Mouse (Mus musculus) adipocyte (in vitro differentiated cells): ENCODE measurements around the gene Nat8f2.
"Not testable (repeated sequence)": the region's sequence is repeated elsewhere in the genome, so short reads cannot be mapped to it uniquely, and the experiment has no call there.

Experiments
- DNase-seq: peaks from one replicate; pipeline ENCODE4 v3.0.0-alpha.2; 2016; ENCODE audit warnings: low spot score

Nat8f2 gene

GRCm38 (mm10) chr6:85869006-85869405 lies at the start of gene Nat8f2:
TSS of gene Nat8f2 (minus strand) at chr6:85869158.
- not testable (repeated sequence) for DNase-seq

- not testable (repeated sequence) for DNase-seq
Observed at GRCm38 (mm10) chr6:85918341-85918740, 49.4 kb upstream of the Nat8f2 start.

DNA sequence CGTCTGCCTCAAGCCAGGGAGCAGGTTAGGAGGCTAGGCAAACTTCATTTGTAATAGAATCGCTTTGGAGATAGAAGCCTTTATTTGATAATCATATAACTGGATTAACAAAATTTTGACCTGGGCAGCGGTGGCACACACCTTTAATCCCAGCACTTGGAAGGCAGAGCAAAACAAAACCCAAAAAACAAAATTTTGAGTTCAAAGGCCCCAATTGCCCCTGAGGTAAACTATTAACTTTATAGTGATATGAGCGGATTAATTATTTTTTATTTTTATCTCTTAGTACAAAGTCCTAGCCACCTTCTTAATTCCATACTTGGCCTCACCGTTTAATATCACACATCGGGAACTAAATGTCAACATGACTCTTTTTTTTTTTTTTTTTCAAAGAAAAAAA lies 47.6 kb upstream of the Nat8f2 start:
- DNase-seq, result no peak

DNA sequence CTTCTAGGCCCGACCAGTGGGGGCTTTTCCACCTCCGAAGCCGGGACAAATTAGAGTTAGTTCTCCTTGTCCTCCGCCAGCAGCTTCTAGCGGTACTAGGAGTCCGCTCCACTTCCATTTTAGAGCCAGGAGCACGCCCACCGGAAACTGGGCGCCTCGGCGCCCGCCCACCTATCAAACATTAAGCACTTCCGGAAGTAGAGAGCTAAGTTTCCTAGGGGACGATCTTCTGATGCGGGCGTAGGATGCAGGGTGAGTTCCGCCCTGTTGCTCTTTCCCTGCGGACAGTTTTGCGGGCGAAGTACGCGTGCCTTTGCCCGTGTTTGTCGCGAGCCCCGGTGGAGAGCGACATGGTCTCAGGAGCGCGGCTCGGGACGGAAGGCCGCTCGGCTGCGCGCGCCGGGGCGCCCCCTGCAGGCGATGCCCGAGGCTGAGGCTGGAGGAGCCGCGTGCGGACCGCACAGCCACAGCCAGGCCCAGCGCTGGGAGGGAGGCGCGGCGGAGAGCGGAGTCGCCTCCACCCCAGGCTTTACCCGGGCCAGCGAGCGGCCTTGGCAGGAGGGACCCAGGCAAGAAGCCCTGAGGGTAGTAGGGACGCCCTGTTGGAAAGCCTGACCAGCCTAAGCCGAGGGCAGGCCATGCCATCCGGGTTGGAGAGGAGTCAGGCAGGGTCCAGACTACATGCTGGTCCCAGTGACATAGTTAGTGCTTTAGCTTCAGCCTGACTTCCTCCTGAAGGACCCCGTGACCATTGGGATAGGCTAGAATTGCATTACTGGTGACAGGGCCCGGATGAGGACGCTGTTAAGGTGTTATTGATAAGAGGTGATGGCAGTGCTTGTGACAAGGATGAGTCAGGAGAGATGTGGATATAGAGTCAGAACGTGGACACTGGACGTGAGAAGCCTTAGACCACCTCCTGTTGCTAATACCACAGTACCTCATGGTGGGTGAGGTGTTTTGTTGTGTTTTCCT lies 46.9 kb upstream of the Nat8f2 start, which contains the start of gene Nat8f1:
Gene Nat8f1 (minus strand): TSS at position 149 of the 975 bp plus-strand sequence.
- peak; percentile 93 for DNase-seq

- no peak for DNase-seq
Observed at GRCm38 (mm10) chr6:85915141-85915538, 46.2 kb upstream of the Nat8f2 start.

DNA sequence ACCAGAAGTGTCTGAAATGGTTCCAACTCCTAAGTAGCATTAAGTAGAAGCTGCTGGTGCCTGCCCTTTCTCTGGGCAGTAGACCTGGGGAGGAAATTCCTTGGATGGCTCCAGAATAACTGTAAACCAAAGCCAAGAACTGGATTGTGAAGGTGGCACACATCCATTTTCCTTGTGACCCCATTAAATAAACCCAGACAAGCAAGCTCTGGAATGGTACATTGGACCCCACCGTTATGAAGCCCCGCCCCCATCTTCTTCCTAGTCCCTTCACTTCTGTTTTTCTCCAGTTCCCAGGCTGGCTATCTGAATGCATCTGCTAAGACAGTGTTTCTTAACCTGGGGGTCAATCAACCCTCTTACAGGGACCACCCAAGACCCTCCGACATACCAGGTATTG lies 42.6 kb upstream of the Nat8f2 start, which contains the start of gene Tprkb:
Gene Tprkb (plus strand): TSS at position 279 of the 400 bp plus-strand sequence.
- no peak for DNase-seq

GRCm38 (mm10) chr6:85909704-85910103 lies 40.7 kb upstream of the Nat8f2 start:
- DNase-seq, result no peak

DNA sequence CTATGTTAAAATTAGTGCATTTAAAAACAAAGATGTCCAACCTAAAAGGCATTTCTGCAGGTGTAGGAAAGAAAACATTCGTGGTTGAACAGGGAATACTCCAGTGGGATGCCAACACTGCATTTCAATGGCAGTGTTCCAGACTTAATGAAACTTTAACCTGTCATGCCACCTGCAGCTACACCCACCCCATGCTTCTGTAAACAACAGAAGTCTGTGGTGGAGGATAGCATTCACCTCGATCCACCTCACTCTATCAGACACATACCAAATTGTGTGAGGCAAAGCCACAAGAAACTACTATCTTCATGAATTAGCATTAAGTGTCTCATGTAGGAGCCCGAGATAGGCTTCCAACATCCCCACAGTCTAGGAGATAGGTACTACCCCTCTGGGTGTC lies 39.4 kb upstream of the Nat8f2 start:
- no peak for DNase-seq

DNA sequence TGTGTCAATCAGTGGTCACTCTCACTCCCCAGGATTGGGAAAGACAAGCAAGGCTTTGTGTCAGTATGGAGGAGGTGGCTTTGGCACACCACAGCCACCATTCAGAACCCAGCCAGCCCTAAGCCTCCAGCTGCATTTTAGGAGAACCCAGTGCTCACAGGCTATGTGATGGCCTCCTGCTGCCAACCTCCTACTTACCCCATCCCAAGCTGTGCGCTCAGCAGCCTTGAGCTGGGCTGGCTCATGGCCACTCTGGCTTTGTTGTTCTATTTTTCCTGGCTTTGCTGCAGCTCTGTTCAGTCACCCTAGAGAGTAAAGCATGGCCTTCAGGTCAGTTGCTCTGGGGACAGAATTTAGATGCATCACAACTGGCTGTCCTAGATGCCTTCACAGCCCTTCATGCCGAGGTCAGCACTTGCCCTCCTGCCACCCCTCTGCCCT lies 38.0 kb upstream of the Nat8f2 start:
- DNase-seq, result peak; percentile 83

DNA sequence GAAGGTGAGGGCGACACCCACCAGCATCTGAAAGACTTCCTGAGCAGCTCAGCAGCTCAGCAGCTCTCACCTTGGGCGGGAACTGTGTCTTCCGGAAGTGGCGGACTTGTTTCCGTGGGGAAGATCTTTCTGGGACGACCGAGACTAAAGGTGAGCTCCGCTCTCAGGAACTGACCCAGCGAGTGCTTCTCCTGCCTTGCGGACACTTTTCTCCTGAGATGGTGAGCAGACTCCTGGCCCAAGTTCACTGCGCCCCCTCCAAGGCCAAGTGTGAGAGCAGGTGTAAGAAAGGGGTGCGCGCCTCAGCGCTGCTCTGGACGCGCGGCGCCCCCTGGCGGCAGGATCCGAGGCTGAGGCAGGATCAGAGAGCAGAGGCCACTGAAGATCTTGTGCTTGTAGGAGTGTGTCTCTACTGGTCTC lies 35.7 kb upstream of the Nat8f2 start, which contains the start of gene Nat8f4:
Gene Nat8f4 (minus strand): TSS at position 243 of the 420 bp plus-strand sequence.
- not testable (repeated sequence) for DNase-seq

GRCm38 (mm10) chr6:85902303-85902702 lies 33.3 kb upstream of the Nat8f2 start:
- DNase-seq, result no peak

- peak; percentile 45 for DNase-seq
Observed at GRCm38 (mm10) chr6:85898596-85899475, 29.9 kb upstream of the Nat8f2 start.

DNA sequence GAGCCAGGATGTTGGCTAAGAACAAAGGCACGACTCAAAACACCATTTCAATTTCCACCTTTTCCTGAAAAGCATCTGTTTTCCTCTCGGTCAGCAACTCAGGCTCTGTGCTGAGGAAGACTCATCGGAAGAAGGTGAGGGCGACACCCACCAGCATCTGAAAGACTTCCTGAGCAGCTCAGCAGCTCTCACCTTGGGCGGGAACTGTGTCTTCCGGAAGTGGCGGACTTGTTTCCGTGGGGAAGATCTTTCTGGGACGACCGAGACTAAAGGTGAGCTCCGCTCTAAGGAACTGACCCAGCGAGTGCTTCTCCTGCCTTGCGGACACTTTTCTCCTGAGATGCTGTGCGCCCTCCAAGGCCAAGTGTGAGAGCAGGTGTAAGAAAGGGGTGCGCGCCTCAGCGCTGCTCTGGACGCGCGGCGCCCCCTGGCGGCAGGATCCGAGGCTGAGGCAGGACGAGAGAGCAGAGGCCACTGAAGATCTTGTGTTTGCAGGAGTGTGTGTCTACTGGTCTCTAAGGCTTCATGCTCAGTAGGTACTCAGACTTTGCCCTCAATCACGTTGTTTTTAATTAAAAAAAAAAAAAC lies 26.2 kb upstream of the Nat8f2 start:
- not testable (repeated sequence) for DNase-seq

DNA sequence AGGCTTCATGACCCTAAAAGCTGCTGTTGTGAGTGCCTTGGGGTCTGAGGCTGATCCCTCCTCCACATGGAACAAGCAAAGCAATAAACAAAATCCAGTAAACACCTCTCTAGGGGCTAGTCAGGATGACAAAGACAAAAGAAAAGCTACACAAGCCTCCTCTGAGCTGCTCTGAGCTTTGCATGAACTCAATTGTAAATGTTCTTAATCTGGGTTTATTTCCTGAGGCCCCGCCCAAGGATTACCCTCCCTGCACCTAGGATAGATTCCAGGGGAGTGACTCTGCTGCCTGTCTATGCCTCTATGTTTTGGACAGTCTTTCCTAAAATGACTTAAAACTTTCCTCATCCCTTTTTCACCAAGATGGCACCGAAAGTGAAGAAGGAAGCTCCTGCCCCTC lies 20.0 kb upstream of the Nat8f2 start:
- DNase-seq, result no peak

- DNase-seq, result no peak
Observed at GRCm38 (mm10) chr6:85884311-85884710, 15.4 kb upstream of the Nat8f2 start.

DNA sequence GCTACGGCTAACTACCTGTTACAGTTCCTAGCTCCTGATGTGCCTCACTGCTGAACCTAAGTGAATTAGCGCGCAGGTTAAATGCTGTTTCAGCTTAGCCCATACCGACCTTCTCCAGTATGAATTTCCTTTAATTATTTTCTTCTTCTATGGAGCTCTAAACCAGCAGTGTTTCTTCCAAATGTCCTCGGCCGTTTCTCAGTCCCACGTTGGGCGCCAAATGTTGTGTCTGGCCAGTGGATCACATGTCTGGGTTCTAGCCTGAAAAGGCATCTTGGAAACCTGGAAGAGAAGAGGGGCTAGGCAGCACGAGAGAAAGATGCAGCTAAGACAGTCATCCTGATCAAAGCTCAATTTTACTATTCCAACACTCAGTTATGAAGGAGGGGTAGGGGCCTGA lies 14.3 kb upstream of the Nat8f2 start:
- not testable (repeated sequence) for DNase-seq

DNA sequence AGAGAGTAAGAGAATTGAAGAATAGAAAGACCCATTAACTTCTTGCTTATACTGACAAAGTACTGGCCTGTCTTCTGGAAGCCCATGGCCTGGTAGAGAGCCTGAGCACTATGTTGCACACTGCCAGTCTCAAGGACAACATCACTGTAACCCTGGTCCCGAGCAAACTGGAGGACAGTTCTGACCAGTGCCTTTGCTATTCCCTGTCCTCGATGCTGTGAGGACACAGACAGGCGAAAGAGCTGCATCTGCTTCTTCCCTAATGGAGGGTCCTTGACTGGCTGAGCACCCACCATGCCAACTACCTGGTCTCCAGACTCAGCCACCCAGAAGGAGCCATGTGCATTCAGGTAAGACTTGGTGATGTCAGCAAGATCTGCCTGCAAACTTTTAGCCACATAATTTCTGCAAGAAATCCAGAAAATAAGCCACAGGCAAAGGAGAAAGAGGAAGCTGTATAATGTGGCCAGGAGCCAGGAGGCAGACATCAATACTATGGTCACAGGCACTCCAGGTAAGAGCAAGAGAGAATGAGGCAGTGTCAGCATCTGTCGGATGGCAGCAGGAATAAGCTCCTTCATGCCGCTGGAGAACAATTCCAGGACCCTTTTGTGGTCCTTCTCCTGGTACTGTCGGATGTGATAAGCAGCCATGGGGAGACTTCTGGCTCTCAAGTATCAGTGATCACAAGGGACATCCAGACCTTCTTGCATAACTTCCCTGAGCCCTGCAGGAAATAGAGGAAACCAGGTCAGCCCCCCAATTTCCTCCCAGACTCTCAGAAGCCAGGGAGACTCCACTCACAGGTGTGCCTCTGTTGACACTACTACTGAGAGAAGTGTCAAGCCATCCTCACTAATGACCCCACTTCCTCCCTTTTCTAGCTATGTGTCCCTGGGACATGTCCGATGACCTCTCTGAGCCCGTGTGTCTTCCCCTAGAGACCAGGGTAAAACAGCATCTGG lies 950 bp downstream of the Nat8f2 start:
- DNase-seq, result no peak

- DNase-seq, result not testable (repeated sequence)
Observed at GRCm38 (mm10) chr6:85866995-85867394, 2.0 kb downstream of the Nat8f2 start.

DNA sequence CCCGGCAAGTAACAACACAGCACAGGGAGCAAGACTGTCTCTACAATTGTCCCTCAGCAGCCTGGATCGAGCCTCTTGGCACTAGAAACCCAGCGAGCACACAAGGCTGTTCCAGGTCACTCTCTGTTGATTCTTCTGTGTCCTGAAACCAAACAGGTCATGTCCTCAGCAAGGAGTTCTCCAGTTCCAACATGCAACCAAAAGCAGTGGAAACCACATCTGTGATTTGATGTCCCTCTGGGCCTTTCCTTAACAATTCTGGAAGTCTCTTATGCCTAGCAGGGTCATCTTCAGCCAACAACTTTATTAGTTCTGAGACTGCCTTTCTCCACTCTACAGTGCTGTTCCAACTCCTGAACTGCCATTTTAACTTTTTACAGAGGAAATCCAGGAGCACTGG lies 2.8 kb downstream of the Nat8f2 start:
- DNase-seq, result not testable (repeated sequence)

DNA sequence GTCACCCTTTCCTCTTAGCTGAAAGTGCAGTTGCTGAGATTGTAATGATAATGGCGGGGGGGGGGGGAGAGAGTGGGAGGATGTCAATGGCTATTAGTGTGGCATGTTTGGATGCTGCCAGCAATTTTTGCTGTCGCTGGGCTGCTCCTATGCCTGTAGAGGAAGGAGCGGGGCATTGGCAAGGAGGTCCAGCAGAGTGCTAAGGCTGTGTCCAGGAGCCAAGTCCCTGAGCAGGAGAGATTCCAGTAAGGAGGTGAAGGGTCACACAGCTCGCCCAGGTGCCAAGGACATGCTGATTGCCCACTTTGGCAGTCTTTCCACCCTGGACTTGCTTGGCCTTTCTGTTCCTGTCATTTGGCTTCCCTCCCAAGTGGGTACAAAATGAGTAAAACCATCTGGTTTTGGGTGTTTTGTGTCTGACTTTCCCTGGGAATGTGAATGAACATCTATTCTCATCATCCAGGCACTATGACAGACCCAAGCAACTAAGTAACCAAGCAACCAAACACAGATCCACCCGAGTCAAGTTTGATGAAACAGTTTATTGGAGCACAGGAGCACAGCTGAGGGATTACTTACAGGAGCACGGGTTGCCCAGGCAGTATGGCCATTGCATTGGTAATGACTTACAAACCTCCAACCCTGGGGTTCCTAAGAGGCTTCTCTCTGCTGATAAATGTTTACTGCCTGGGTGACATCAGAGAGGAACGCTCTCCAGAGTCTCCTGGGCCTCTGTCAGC lies 3.9 kb downstream of the Nat8f2 start:
- not testable (repeated sequence) for DNase-seq
